Mouse (Mus musculus): ENCODE results near the gene Pramef12.
A peak's percentile ranks its signal among the peaks of the same experiment; 100 is the strongest.

DNA sequence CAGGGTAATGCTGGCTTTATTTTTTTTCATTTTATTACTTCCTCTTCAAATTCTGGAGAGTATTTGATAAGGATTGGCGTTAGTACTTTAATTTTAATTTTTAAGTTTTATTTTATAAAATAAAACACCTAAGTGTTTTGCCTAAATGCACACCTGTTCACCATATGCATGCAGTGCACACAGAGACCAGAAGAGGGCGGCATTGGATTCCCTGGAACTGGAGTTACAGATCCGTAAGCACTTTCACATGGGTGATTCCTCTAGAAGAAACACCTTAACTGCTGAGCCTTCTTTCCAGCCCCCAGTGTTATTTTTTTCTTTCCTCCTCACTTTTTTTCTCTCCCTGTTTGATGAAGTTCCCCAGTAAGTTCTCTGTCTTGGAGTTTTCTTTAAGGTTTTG is 20.6 kb upstream of the Pramef12 start:
- TF ChIP-seq POLR2A (IDR thresholded peaks at IDR 0.05; ENCODE audit: insufficient read depth, low read length) (no peak), CTCF (IDR thresholded peaks at IDR 0.05; ENCODE audit: low read depth, low read length) (peak; percentile 24)

Data from ES-Bruce4 (cell line).